Comparison of ENCODE assay signal across 18 mouse cellular contexts in the genomic region with DNA sequence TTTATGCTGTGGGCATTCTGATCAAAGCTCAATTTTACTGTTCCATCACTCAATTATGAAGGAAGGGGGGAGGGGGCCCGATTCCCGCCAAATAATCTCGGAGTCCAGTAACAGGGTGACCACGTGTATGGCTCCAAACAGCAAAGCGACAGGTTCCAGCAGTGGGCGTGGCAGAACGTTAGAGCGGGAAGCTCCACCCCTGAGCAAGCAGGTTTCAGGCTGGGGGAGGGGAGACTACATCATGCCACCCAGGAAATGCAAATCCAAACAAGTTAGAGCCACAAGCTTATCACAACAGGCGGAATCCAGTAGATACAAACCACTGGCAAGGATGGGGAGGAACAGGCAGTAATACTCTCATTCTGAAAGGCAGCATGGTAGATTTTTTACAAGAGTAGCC.
"Had no signal": no experiment of that assay in that cellular context is flagged by ENCODE, and none has a peak within 500 bp of the region (broad histone marks: within the 10 kb centered on the region; RNA-seq: fewer than 3 reads in every experiment).

No protein-coding gene starts in this region.

- H3K9ac ChIP-seq: lung, embryonic 14.5 days; midbrain, embryonic 12.5 days; neural tube, embryonic 13.5 days; neural tube, embryonic 15.5 days had no signal

- H3K9me3 ChIP-seq: midbrain, embryonic 10.5 days; midbrain, embryonic 12.5 days; neural tube, embryonic 13.5 days; neural tube, embryonic 15.5 days had no signal

- H3K4me3 ChIP-seq: midbrain, embryonic 10.5 days; midbrain, embryonic 12.5 days; myocyte; neural tube, embryonic 13.5 days; neural tube, embryonic 15.5 days had no signal

- DNase-seq: lung, embryonic 14.5 days; lung, postnatal 10 days; lung, postnatal 4 days; midbrain, embryonic 14.5 days; retina, postnatal 1 day; right cerebral cortex, adult 18-20 months; right cerebral cortex, postnatal 25 days; right cerebral cortex, postnatal 4 days; spleen, adult 18-20 months; thymus, adult 18-20 months; thymus, postnatal 14 days; thymus, postnatal 36 days had no signal

- H3K4me2 ChIP-seq: lung, embryonic 14.5 days; midbrain, embryonic 12.5 days; neural tube, embryonic 13.5 days; neural tube, embryonic 15.5 days had no signal

- H3K27me3 ChIP-seq: midbrain, embryonic 12.5 days; neural tube, embryonic 13.5 days; neural tube, embryonic 15.5 days had no signal

- H3K4me1 ChIP-seq: midbrain, embryonic 12.5 days; neural tube, embryonic 13.5 days; neural tube, embryonic 15.5 days had no signal

- H3K27ac ChIP-seq: midbrain, embryonic 10.5 days; midbrain, embryonic 12.5 days; neural tube, embryonic 13.5 days; neural tube, embryonic 15.5 days had no signal

- ATAC-seq: midbrain, embryonic 16.5 days had no signal
